Mouse (Mus musculus): ENCODE data around the gene Zfp286. TPM values are rescaled to one million over a fixed set of nuclear protein-coding genes. Genes with fewer than 3 reads are reported as not detected.

The Zfp286 gene
- polyA plus RNA-seq, 1 experiment from 2014 or later, result 24.9 TPM

GRCm38 (mm10) chr11:62710657-62711056 is 78.6 kb downstream of the Zfp286 start:
- Histone ChIP-seq H3K9me3 (ENCODE audit: control insufficient read depth, low read depth, low read length) (no peaks in the 10 kb centered on the region), H3K4me1 (ENCODE audit: control insufficient read depth, insufficient read depth, low read length) (no peaks in the 10 kb centered on the region), H3K4me3 (ENCODE audit: low read depth, low read length) (no peak overlapping the region), H3K36me3 (ENCODE audit: control insufficient read depth, insufficient read depth, low read length) (peaks cover 16% of the 10 kb centered on the region; the same call in 1 of the 2 replicates), H3K27ac (ENCODE audit: low read length) (no peak overlapping the region), H3K27me3 (ENCODE audit: control insufficient read depth, insufficient read depth, low read length) (no peaks in the 10 kb centered on the region), H3K9ac (replicated peaks; ENCODE audit: low read depth, low read length) (no peak overlapping the region), H3K4me2 (replicated peaks; ENCODE audit: low read depth, low read length) (no peak overlapping the region)
- no peak for ATAC-seq (ENCODE audit: insufficient number of reproducible peaks, insufficient read depth, low FRiP score, low read depth)
- 71% methylated on average over 5 of the region's 5 CpGs for WGBS

GRCm38 (mm10) chr11:62708252-62708651 is 81.0 kb downstream of the Zfp286 start:
- Histone ChIP-seq H3K4me3 (ENCODE audit: low read depth, low read length) (no peak overlapping the region), H3K4me1 (ENCODE audit: control insufficient read depth, insufficient read depth, low read length) (no peaks in the 10 kb centered on the region), H3K9me3 (ENCODE audit: control insufficient read depth, low read depth, low read length) (no peaks in the 10 kb centered on the region), H3K9ac (replicated peaks; ENCODE audit: low read depth, low read length) (no peak overlapping the region), H3K27me3 (ENCODE audit: control insufficient read depth, insufficient read depth, low read length) (no peaks in the 10 kb centered on the region), H3K4me2 (replicated peaks; ENCODE audit: low read depth, low read length) (no peak overlapping the region), H3K36me3 (ENCODE audit: control insufficient read depth, insufficient read depth, low read length) (peaks cover 9% of the 10 kb centered on the region; the same call in 1 of the 2 replicates), H3K27ac (ENCODE audit: low read length) (no peak overlapping the region)
- WGBS, result 82% methylated on average over 7 of the region's 7 CpGs
- ATAC-seq (ENCODE audit: insufficient number of reproducible peaks, insufficient read depth, low FRiP score, low read depth), result no peak

GRCm38 (mm10) chr11:62706141-62706540 is 83.1 kb downstream of the Zfp286 start:
- no peak for ATAC-seq (ENCODE audit: insufficient number of reproducible peaks, insufficient read depth, low FRiP score, low read depth)
- WGBS, result 88% methylated on average over 2 of the region's 2 CpGs
- Histone ChIP-seq H3K27me3 (ENCODE audit: control insufficient read depth, insufficient read depth, low read length) (no peaks in the 10 kb centered on the region), H3K4me3 (ENCODE audit: low read depth, low read length) (no peak overlapping the region), H3K9me3 (ENCODE audit: control insufficient read depth, low read depth, low read length) (no peaks in the 10 kb centered on the region), H3K4me1 (ENCODE audit: control insufficient read depth, insufficient read depth, low read length) (no peaks in the 10 kb centered on the region), H3K27ac (ENCODE audit: low read length) (no peak overlapping the region), H3K9ac (replicated peaks; ENCODE audit: low read depth, low read length) (no peak overlapping the region), H3K36me3 (ENCODE audit: control insufficient read depth, insufficient read depth, low read length) (no peaks in the 10 kb centered on the region), H3K4me2 (replicated peaks; ENCODE audit: low read depth, low read length) (no peak overlapping the region)

Other genes with a start within 250 kb of the Zfp286 start
- gene Ubb, start 238.3 kb downstream of the Zfp286 start, polyA plus RNA-seq (2014; fragmentation: Nextera tagmentation; extraction: Ambion mirVana), result 3,062 and 3,133 TPM in 2 replicates
- 12.0 and 12.8 TPM in 2 replicates for gene Trpv2, start 215.0 kb downstream of the Zfp286 start, polyA plus RNA-seq (2014; fragmentation: Nextera tagmentation; extraction: Ambion mirVana)
- gene Lrrc75a, start 140.9 kb downstream of the Zfp286 start, polyA plus RNA-seq (2014; fragmentation: Nextera tagmentation; extraction: Ambion mirVana), result 9.0 and 10.1 TPM in 2 replicates
- 49.6 and 50.5 TPM in 2 replicates for gene Mmgt2, start 140.8 kb downstream of the Zfp286 start, polyA plus RNA-seq (2014; fragmentation: Nextera tagmentation; extraction: Ambion mirVana)
- gene Zfp287, start 57.6 kb downstream of the Zfp286 start, polyA plus RNA-seq (2014; fragmentation: Nextera tagmentation; extraction: Ambion mirVana), result 10.1 and 10.9 TPM in 2 replicates
- gene Gm10428, start 36.4 kb downstream of the Zfp286 start, polyA plus RNA-seq (2014; fragmentation: Nextera tagmentation; extraction: Ambion mirVana), result not detected in 2 replicates
- gene Trim16, start 30.8 kb upstream of the Zfp286 start, polyA plus RNA-seq (2014; fragmentation: Nextera tagmentation; extraction: Ambion mirVana), result 16.8 and 19.1 TPM in 2 replicates
- gene Fbxw10, start 57.6 kb upstream of the Zfp286 start, polyA plus RNA-seq (2014; fragmentation: Nextera tagmentation; extraction: Ambion mirVana), result 0.59 and 1.1 TPM in 2 replicates
- gene Tvp23b, start 90.0 kb upstream of the Zfp286 start, polyA plus RNA-seq (2014; fragmentation: Nextera tagmentation; extraction: Ambion mirVana), result 64.9 and 69.3 TPM in 2 replicates
- not detected in 2 replicates for gene Cdrt4, start 161.7 kb upstream of the Zfp286 start, polyA plus RNA-seq (2014; fragmentation: Nextera tagmentation; extraction: Ambion mirVana)